Mouse (Mus musculus): ENCODE data around the gene Kif26a.

Kif26a gene

DNA sequence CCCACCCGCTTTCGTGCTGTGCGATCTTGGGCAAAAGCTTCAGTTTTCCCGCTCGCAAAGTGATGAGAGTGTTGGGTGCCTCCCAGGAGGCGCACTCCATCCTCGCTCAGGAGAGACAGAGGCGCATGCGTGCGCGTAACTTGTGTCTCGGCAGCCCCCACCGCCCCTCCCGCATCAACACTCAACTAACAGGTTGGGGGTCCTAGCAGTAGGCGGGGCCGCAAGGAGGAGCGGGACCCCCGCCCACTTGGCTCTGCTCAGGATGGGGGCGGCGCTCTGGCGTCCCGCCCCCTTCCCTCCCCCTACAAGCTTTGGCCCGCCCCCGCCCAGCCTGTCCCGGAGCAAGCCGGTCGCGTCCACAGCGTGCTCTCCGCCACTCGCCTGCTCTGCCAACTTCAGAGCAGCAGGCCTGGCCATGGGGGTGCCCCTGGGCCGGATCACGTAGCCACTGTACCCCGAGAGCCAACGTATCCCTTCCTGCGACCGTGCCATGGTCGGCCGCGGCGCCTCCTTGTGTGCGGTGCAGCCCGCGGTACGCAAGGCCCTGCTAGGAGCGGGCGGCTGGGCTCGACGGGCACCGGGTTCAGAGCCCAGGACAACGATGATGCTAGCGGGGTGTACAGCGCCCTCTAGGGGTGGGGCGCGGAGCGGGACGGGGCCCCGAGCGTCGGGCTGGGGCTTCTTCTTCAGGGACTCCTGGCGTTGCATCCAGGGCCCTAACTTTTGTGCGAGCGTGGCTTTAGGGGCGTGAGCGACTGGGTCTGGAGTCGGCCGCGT lies at the start of gene Kif26a:
Gene Kif26a (plus strand): TSS at position 334 of the 777 bp plus-strand sequence.
- DNase-seq (ENCODE audit: low read depth, low spot score), result peak; percentile 69

DNA sequence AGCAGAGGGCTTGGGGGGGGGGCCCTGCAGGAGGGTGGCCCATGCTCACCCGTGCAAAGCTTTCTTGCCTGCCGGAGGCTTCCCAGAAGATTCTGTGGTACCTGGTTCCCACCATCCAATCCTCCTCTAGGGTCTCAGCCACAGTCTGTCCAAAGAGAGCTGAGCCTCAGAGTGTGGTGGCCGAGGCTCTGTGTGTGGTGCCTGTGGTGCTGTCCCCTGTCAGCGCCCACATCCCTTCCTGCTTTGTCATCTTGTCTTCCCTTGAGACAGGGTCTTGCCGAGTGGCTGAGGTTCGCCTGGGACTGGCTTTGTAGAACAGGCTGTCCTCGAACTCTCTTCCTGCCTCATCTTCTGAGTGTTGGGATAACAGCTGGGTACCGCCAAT lies 49.3 kb upstream of the Kif26a start:
- no peak for DNase-seq (ENCODE audit: low read depth, low spot score)

DNA sequence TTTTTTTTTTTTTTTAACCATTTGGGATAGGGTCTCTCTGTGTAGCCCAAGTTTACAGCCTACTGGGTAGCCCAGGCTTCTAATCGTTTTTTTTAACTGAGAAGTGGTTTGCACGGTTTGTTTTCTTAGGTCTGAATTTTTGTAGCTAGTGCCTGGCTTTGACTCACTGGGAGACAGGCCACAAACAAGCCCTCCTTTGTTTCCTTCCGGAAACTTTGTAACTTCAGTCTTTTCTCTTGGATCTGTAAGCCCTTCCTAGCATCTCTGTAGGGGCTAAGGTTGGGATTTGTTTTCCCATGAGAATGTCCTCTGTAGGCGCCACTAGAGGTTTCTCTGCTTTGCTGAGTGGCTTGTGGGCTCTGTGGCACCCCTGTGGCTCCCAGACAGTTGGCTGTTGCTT lies 45.9 kb upstream of the Kif26a start:
- no peak for DNase-seq (ENCODE audit: low read depth, low spot score)

DNA sequence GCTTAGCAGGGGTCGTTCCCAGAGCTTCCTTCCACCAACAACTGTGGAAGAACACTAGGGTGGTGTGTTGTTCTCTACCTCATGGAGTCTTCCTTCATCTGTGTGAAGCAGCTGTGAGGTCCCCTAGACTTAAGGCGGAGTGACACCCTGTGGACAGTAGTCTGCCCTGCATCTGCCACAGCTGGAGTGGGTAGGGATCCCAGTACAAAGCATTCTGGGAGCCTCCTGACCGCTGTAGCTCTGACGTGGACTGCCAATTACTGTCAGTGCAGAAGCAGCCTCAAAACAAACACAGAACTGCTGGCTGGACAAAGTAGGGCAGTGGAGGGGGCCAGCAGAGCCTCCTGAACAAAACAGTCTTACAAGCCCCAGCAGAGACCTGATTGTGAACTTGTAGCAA lies 45.0 kb upstream of the Kif26a start:
- DNase-seq (ENCODE audit: low read depth, low spot score), result no peak

DNA sequence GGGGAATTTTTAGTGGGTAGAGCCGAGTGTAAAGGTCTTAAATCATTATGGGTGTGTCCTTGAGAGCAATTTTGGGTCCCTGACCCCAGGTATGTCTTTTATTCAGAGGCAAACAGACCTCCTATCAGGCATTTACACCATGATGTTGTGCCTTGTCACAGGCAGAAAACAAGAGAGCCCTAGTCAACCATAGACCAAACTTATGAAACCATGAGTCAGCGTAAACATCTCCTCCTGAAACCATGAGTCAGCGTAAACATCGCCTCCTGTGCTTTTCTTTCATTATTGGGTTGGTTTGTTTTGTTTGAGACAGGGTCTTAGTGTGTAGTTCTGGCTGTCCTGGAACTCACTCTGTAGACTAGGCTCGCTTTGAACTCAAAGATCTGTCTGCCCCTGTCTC lies 42.8 kb upstream of the Kif26a start:
- no peak for DNase-seq (ENCODE audit: low read depth, low spot score)

DNA sequence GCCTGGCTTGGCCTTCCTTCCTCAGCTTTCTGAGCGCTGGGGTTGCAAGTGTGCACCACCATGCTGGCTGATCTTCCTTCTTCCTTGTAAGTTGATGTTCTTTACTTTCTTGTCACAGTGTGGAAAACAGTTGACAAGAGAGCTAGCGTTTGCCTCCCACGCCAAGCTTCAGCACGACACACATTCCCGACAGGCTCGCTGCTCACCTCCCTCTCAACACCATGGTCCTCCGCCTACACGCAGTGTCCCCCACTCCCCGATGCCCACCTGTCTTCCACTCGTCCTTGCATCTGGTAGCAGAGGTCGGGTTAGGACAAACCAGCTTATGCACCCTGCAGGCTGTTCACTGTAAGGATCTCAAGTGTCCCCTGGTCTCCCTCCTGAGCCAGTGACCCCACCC lies 41.1 kb upstream of the Kif26a start:
- no peak for DNase-seq (ENCODE audit: low read depth, low spot score)

DNA sequence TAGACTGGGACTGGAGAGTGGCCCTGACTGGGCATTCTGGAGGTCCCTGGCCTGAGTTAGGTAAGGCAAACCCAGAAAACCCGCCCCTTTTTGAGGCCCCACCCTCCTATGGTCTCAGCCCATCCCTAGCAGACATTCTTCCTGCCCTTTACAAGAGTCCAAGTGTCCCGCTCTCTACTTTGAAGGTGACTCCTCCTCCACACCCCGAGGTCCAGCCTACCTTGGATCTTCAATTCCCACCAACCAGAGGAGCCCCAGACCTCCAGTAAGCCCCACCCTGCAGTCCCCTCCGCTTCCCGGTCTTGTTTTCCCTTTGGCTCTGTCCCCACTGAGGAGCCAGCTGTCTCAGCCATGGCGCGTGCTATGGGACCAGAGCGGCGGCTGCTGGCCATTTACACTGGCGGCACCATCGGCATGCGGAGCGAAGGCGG lies 39.5 kb upstream of the Kif26a start, which contains the start of gene Aspg:
Gene Aspg (plus strand): TSS at position 139 of the 431 bp plus-strand sequence.
- no peak for DNase-seq (ENCODE audit: low read depth, low spot score)

DNA sequence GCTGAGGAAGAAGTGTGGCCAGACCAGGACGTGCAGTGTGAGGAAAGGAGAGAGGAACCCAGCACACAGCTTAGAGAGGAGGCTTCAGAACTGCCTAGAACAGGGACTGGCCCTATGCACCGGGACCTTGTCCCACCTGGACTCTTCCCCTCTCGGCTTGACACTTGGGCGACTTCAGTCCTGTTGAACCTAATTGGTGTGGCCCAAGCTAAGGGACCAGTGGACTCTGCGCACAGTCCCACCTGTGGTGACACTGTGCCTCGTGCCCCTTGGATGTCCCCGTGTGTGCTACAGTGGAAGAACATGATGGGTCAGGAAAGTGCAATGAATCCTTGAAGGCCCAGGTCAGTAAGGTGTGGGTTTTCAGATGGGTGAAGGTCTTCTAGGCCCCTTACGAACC lies 38.3 kb upstream of the Kif26a start:
- DNase-seq (ENCODE audit: low read depth, low spot score), result no peak

DNA sequence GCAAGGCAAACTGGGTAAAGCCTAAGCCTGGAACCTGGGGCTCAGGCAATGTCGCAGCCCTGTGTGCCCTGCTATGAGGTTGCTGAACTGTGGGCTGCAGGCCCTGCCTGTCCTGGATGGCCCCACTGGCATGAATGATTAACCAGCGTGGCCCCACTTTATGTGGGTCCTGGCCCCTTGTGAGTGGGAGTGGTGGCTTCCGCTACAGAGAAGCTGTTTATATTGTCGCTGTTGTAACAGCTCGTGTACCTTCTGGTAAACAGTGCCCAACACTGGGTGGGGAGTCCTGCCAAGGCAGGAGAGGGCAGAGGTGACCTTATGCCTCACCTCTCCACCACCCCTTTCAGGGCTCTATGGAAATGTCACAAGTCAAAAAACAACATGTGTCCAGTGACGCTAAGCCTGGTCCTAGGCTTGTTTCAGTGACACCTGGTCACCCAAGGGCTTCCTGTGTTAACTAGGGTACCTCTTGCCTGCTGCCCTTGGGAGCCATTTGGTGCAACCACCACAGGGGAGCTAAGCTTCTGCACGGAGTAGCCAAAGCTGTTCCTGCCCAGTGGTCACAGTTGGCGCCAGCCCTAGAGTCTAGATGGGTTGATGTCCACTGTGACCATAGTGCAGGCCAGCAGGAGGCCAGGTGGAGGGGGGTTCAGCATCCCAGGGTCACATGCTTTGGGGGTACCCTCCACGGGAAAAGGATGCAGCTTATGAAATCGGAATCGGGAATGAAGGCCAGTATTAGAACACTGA lies 37.1 kb upstream of the Kif26a start:
- no peak for DNase-seq (ENCODE audit: low read depth, low spot score)

DNA sequence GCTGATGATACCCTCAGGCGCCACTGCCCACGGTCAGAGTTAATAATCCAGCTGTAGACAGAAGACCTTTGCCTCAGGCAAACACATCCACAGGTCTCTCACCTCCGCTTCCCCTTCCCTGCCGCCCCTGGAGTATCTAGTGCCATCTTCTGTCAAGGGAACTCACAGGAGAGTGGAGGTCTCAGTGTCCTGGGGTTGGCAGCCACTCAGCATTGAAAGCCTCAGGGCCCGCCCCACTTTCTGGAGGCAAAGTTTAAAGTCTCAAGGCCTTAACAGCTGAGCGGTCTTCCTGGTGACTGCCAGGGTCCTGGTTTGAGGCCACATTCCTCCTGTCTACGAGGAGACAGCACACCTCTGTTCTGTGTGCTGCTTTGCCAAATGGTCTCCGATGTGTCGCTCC lies 36.3 kb upstream of the Kif26a start:
- no peak for DNase-seq (ENCODE audit: low read depth, low spot score)

DNA sequence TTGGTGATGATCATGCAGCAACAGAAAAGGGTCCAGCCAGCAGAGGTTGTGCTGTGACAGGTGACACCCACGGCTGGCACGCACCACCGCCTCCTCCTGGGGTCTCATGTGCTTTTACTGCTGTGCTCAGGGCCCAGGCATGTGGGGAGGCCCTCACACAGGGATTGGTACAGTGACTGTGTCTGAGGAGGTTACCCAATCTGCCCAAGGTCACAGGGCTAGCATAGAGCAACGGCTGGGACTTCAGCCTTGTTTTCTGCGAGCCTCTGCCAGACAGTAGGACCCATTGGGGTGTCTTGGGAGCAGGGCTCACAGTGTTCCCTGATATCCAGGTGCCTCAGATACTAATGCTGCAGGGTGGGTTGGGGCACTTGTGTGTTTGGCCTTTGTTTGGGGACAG lies 34.7 kb upstream of the Kif26a start:
- DNase-seq (ENCODE audit: low read depth, low spot score), result no peak

DNA sequence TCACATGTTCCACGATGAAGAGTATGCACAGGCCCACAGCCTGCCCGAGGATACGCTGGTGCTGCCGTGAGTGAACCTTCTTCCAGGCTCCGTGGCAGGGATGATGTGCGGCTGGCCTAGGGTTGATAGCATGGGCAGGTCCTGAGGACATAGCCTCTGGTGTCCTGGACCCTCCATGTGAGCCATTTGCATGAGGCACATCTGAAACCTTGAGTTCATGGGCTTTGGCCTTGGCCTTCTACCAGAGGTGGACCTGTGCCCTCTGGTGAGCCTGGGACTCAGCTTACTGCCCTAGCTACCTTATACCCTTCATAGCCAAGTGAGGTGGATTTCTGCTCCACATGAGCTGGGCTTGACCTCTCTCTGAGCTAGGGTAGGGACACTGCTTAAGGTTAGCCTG lies 33.8 kb upstream of the Kif26a start:
- no peak for DNase-seq (ENCODE audit: low read depth, low spot score)

DNA sequence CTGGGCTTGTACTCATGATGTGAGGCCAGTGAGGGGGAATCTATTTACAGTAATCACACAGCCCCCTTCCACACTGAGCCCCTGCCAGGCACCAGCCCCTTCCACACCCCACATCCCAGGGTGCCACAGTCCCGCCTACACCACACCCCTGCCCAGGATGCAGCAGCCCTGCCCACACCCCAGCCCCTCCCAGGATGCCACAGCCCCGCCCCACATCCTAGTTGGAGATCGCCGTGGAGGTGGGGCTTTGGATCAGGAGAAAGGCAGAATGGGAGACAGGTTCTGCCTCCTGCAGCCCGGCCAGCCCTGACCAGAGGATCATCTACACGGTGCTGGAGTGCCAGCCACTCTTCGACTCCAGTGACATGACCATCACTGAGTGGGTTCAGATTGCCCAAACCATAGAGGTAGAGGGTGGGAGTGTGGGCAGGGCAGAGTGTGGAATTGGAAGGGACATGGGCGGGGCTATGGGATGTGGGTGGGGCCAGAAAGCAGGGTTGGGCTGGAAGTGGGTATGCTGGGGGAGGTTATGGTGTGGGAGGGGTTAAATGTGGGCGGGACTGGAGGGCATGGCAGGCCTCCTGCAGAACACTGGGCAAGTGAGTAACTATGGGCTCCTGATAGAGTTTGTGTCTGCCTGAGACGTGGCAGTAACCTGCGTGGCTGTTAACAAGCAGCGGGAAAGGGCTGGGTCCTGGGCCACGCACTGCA lies 33.2 kb upstream of the Kif26a start:
- peak; percentile 18 for DNase-seq (ENCODE audit: low read depth, low spot score)

DNA sequence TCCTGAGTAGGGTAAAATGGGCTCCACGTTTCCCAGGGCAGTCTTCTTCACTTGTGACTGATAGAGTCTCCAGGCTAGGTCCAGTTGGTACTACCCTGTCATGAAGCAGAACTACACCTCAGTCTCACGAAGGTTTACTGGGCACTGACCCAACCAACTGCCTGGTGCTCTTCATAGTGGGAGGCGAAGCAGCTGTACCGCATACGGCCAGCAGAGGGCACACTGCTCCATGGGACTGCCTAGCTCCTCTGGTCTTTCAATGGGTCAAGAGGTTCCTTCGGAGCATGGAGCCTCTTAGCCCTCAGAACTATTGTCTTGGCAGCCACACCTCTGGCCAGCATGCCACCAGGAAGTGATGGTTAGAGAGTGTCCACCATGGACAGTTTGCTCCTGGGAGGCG lies 32.3 kb upstream of the Kif26a start:
- peak; percentile 83 for DNase-seq (ENCODE audit: low read depth, low spot score)

DNA sequence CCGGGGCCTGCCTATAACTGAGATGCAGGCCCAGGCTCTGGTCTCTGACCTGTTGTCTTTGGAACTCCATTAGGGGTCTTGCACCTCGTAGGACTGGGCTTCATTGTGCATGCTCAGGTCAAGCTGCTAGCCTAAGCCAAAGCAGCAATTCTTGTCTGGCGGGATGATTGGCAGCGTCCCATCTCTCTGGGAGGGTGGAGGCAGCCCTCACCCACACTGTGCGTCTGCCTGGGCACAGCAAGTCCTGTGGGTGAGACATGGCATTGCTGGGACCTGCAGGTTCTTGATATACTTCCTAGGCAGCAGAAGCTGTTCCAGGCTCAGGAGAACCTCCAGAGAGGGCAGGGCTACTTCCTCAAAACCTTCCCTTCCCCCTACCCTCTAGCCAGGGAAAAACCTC lies 29.0 kb upstream of the Kif26a start:
- no peak for DNase-seq (ENCODE audit: low read depth, low spot score)

DNA sequence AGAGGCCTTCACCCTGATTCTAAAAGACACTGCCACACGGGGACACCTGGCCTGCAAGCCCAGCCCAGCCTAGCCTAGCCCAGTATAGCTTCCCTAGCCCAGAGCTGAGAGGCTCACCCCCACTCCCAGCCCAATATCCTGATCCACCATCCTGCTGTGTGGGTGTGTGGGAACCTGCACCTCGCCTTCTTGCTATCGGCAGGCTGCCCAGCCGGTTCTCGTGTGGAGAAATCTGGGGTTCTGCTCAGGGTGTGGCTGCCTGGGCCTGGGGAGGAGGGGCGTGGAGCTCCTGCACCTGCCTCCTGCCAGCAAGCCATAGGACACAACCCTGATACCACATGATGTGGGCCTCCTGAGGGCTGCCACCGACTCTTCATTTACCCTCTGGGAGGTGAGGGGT lies 28.4 kb upstream of the Kif26a start:
- DNase-seq (ENCODE audit: low read depth, low spot score), result no peak

DNA sequence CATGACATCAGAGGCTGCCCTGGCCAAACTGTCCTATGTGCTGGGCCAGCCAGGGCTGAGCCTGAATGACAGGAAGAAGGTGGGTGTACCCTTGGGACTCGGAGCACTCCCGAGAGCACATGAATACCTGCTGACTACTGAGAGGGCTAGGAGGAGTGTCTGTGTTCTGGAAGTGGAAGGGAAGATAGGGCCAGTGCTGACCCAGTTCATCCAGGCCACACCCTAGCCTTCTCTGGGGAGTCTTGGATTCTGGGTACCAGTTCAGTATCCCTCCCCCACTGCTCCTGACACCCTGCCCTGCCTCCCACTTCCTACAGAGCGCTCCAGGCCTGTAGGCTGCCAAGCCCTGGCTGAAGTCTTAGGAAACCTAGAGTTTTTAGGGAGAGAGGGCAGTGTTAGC lies 24.8 kb upstream of the Kif26a start:
- DNase-seq (ENCODE audit: low read depth, low spot score), result no peak

DNA sequence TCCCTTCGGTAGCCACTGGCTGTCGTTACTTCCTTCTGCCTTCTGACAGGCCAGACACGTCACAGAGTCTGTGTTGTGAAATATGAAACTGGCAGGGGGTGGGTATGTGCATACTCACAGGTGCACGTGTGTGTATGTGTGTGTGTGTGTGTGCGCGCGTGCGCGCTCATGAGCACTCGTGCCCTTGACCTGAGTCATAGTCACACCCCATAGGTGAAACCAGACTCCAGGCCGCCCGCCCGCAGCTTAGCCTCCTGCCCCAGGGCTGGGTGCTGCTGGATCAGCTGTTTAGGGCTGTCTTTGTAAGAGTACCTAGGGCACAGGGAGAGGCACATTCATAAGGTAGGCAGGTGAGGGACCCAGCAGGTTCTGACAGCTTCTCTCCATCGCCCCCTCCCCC lies 20.1 kb upstream of the Kif26a start:
- no peak for DNase-seq (ENCODE audit: low read depth, low spot score)

DNA sequence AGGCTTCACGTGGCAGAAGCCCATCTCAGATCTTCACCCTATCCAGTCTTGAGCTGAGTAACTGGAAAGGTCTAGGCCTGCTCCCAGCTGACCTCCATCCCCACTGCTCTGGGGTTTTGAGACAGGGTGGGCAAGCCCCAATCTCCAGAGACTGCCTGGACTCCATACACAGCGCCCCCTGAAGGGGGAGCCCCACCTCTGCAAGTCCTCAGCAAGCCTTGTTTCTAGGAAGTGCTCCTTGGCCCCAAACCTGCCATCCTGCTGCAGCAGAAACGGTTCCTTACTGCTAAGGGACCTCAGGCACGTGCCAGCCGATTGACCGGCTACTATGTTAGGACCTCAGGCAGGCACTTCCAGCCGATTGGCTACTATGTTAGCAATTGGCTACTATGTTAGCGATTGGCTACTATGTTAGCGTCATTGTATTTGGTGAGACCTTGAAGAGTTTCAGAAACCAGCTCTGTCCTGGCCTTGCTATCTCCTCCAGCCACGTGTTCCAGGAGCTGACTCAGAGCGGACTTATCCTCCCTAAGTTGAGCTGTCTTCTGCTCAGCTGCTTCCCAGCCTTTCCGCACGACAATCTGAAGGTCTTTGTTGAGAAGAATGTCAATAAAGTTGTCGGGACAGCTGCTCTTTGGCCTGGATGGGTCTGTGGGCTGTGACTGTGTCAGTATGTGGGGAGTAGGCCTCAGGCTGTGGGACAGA lies 18.9 kb upstream of the Kif26a start:
- DNase-seq (ENCODE audit: low read depth, low spot score), result peak; percentile 17

DNA sequence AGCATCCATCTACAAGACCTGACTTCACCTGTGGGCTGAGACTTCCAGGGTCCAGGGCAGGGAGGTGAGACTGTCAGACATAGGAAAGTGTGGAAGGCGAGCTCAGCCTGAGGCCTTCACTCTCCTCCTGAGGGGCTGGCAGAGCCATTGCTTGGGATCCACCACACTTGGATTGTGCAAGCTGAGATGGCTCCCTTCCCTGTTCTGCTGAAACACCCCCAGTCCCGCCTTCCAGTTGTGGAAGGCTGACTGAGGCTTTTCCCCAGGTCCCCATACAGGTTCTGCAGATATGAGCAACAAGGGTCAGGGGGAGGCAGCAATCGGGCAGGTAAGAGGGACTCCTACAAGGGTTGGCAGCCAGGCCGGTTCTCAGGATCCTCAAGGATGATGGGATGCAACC lies 17.5 kb upstream of the Kif26a start:
- no peak for DNase-seq (ENCODE audit: low read depth, low spot score)

DNA sequence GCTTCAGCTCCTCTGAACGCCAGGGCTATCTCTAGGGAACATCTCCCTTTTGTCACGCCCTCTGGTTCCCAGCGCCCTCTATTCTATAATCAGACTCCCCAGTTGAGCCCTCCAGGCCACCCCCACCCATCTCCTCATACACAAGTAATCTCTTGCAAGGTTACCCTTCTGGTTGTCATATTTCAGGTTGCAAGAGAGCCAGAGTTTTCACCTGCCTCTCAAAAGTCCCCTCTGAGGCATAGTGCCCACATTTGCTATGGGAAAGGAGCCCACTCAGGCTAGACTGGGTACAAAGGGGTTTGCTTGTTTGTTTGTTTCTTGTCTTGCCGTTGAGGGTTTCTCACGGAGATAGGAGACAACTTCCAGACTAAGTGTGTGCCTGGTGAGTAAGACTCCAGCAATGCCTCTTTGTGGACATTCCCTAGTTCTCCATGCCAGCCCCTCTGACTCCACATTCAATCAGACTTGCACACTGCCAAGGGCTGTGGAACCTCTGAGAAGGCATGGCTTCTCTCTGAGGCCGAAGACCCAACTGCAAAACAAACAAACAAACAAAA lies 16.6 kb upstream of the Kif26a start:
- no peak for DNase-seq (ENCODE audit: low read depth, low spot score)

All from CD4-positive, CD25-positive, alpha-beta regulatory T cell, adult 2 months (primary cell).